Mouse (Mus musculus) forebrain, postnatal 0 days (tissue): ENCODE data around the gene Tmprss6. TPM values are rescaled to one million over a fixed set of nuclear protein-coding genes. Genes with fewer than 3 reads are reported as not detected.

Experiments used
- ATAC-seq: fragments of 200-750 bp; cut with Nextera tagmentation; 2 replicates; pipeline ENCODE4 v1.8.0; 2017; ENCODE audit warnings: mild to moderate bottlenecking, moderate library complexity
- DNase-seq: peaks from one replicate; pipeline ENCODE4 v3.0.0-alpha.2; 2015
- H3K27ac ChIP-seq: fragments of 300-500 bp; sonication (generic); 2 replicates; pipeline ENCODE4 v1.5.1; 2014; ENCODE audit warnings: low read depth, mild to moderate bottlenecking, antibody characterized with exemption, low read length, moderate library complexity, mixed read lengths
- H3K27me3 ChIP-seq: fragments of 300-500 bp; sonication (generic); 2 replicates; pipeline ENCODE4 v1.6.1; 2014; ENCODE audit warnings: mild to moderate bottlenecking, low read length, mixed read lengths; ENCODE audit not compliant: insufficient read depth
- H3K36me3 ChIP-seq: fragments of 300-500 bp; sonication (generic); 2 replicates; pipeline ENCODE4 v1.6.1; 2014; ENCODE audit warnings: mild to moderate bottlenecking, moderate library complexity; ENCODE audit not compliant: insufficient read depth
- H3K4me1 ChIP-seq: fragments of 300-500 bp; sonication (generic); 2 replicates; pipeline ENCODE4 v1.6.1; 2014; ENCODE audit warnings: antibody characterized with exemption; ENCODE audit not compliant: insufficient read depth
- H3K4me2 ChIP-seq: fragments of 300-500 bp; sonication (generic); 2 replicates; pipeline ENCODE4 v1.6.1; 2014; ENCODE audit warnings: low read depth, mild to moderate bottlenecking, moderate library complexity
- H3K4me3 ChIP-seq: fragments of 300-500 bp; sonication (generic); 2 replicates; pipeline ENCODE4 v1.5.1; 2014; ENCODE audit warnings: low read depth, low read length, mixed read lengths
- H3K9ac ChIP-seq: fragments of 300-500 bp; sonication (generic); 2 replicates; pipeline ENCODE4 v1.6.1; 2014; ENCODE audit warnings: mild to moderate bottlenecking
- H3K9me3 ChIP-seq: fragments of 300-500 bp; sonication (generic); 2 replicates; pipeline ENCODE4 v1.6.1; 2016; ENCODE audit warnings: low read length
- CTCF ChIP-seq: sonication (generic); IDR thresholded peaks from 2 replicates; pipeline ENCODE4 v1.5.1; 2016; ENCODE audit warnings: antibody characterized with exemption, control low read depth, low read depth
- WGBS: fragments of 180-500 bp; shearing (Covaris S2); extraction: QIAGEN DNeasy Blood & Tissue Kit; methylation state at CpG from one replicate; pipeline ENCODE4 v1.1.7; 2014; 5-methylcytosine and 5-hydroxymethylcytosine counted together
- polyA plus RNA-seq: library from polyadenylated mRNA; unstranded; fragments of >200 nt; fragmentation: Nextera tagmentation; extraction: Ambion mirVana; gene quantifications from 2 replicates; pipeline ENCODE4 v1.2.1, GENCODE M21; 2015
- total RNA-seq: library from RNA; depleted of rRNA; stranded (reverse); fragments of >200 nt; gene quantifications from 2 replicates; pipeline ENCODE4 v1.2.3, GENCODE M21; 2014

Tmprss6 gene
- total and polyA plus RNA-seq, 2 experiments from 2014 or later: 0.07 to 0.19 TPM

DNA sequence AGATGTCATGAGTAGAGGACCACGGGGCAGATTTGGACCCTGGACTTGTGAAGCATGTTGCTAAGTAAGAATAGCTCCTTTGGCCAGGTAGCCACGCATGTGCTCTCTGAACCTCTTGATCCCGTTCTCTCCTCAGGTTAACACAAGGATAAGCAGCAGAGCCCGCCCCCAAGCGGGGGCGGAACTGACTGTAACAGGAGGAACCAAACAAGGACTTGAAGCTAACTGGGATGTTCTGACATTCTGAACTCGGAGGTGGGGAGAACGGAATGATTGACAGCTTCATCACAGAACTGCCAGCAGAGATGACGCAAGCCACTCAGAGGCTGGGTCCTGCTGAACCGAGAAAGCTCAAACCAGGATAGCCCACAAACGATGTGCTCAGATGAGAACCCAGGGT, 43.9 kb downstream of the Tmprss6 start:
- 29% methylated on average over 11 of the region's 11 CpGs for WGBS
- no peak for TF ChIP-seq CTCF
- no peak for ATAC-seq
- Histone ChIP-seq H3K4me3 (no peak overlapping the region), H3K4me1 (peaks cover 5% of the 10 kb centered on the region), H3K9ac (no peak overlapping the region), H3K27ac (no peak overlapping the region), H3K4me2 (no peak overlapping the region), H3K9me3 (no peaks in the 10 kb centered on the region), H3K36me3 (no peaks in the 10 kb centered on the region), H3K27me3 (0 out of 2 replicates have a peak, but pooled peaks cover 6% of the 10 kb centered on the region)
- no peak for DNase-seq

DNA sequence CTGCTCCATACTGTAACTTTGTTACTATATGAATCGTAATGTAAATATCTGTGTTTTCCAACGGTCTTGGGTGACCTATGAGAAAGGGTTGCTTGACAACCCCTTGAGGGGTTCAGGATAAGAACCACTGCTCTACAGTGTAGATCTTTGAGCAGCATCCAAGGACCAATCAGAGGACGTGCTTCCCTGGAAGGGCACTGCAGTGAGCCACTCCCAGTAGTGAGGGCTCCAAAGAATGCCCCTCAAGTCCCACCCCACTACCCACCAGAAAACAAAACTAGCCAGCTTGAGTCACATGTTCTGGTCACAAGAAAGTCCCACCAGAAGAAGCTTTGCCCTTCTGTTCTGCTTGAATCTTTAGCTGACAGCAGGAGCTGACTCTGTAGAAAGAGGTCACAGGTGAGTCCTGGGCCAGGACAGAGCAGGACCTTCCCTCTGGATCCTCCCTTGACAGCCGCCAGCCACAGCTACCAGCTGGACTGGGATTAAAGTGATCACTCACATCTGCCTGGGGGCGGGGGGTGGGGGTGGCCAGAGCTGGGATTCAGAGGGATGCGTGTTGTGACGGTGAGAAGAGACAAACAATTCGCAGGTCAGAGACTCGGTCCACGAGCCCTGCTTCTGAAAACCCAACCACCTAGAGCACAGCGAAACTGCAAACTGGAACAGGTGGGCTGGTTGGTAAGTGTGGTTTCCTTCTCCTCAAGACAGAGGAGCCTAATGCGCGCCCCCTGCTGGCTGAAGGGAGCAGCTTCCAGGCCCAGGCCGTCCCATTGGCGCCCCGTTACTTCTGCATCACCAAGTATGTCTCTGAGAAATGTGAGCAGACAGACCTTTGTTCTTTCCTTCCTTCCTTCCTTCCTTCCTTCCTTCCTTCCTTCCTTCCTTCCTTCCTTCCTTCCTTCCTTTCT, 46.1 kb downstream of the Tmprss6 start:
- peak; percentile 90 for ATAC-seq
- 0 out of 2 replicates have a peak, but pooled peaks cover 6% of the 10 kb centered on the region for H3K27me3 ChIP-seq
- no peaks in the 10 kb centered on the region for H3K9me3 ChIP-seq
- no peak overlapping the region for H3K27ac ChIP-seq
- WGBS: 18% methylated on average over 16 of the region's 16 CpGs
- no peak overlapping the region for H3K4me3 ChIP-seq
- DNase-seq: peak; percentile 92
- no peaks in the 10 kb centered on the region for H3K36me3 ChIP-seq
- peak; percentile 93 for TF ChIP-seq CTCF
- no peaks in the 10 kb centered on the region for H3K4me1 ChIP-seq
- H3K4me2 ChIP-seq: peak overlapping the region; percentile 6; the same call in 1 of the 2 replicates
- H3K9ac ChIP-seq: no peak overlapping the region

DNA sequence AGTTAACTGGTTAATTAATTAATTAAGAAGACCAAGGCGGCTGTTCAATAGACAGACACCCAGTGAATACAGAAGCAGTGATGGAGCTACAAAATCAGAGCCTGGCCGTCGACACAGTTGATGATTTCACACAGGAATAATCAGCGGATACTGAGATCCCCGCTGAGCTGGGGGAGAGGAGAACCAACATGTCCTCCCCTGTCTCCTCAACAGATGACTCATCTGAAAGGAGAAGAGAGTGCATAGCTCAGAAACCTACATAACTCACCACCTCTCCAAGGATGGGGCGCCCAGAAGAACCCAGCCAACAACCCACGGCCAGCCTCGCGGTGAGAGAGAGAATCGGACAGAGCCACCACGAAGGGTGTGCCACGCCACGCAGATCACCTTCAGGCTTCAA, 48.0 kb downstream of the Tmprss6 start:
- Histone ChIP-seq H3K27me3 (0 out of 2 replicates have a peak, but pooled peaks cover 6% of the 10 kb centered on the region), H3K9ac (no peak overlapping the region), H3K4me3 (no peak overlapping the region), H3K9me3 (no peaks in the 10 kb centered on the region), H3K4me2 (no peak overlapping the region), H3K36me3 (no peaks in the 10 kb centered on the region), H3K27ac (no peak overlapping the region), H3K4me1 (no peaks in the 10 kb centered on the region)
- TF ChIP-seq CTCF: no peak
- no peak for ATAC-seq
- DNase-seq: no peak
- 79% methylated on average over 13 of the region's 13 CpGs for WGBS

DNA sequence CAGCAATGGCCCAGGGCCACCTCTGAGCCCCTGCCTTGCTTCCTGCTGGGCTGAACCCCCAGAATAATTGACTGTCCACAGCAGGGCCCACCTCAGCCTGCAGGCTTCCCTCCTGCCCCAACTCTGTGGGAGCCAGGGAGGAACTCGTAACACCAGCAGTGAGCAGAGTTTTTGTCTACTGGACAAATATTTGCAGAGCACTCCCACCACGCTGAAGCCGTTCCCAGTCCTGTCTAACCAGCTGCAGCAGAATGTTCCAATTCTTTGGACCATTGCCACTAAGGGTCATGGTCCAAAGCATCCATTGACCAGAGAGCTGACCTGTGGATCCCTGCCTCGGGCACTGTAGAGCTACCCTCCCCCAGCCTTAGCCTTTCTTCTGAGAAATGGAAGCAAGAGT, 51.5 kb downstream of the Tmprss6 start:
- WGBS: 13% methylated on average over 4 of the region's 4 CpGs
- Histone ChIP-seq H3K9me3 (no peaks in the 10 kb centered on the region), H3K27ac (no peak overlapping the region), H3K9ac (no peak overlapping the region), H3K27me3 (0 out of 2 replicates have a peak, but pooled peaks cover 6% of the 10 kb centered on the region), H3K4me2 (no peak overlapping the region), H3K36me3 (peaks cover 6% of the 10 kb centered on the region; the same call in 1 of the 2 replicates), H3K4me3 (no peak overlapping the region), H3K4me1 (no peaks in the 10 kb centered on the region)
- DNase-seq: no peak
- TF ChIP-seq CTCF: no peak
- ATAC-seq: no peak

DNA sequence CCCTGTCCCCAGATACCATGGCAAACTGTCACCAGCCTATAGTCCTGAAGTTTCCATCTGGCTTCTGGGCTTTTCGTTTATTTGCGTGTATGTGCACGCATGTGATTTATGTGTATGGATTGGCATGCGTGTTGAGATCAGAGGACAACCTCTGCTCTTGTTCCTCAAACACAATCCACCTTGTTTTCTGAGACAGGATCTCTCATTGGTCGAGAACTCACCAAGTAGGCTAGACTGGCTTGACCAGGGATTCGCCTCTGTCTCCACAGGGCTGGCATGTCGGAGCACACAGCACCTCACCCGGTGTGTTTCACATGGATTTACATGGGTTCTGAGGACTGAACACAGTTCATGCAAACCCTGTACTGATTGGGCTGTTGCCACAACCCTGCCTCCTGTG, 54.3 kb downstream of the Tmprss6 start:
- no peak for DNase-seq
- 91% methylated on average over 8 of the region's 8 CpGs for WGBS
- no peak overlapping the region for H3K4me3 ChIP-seq

DNA sequence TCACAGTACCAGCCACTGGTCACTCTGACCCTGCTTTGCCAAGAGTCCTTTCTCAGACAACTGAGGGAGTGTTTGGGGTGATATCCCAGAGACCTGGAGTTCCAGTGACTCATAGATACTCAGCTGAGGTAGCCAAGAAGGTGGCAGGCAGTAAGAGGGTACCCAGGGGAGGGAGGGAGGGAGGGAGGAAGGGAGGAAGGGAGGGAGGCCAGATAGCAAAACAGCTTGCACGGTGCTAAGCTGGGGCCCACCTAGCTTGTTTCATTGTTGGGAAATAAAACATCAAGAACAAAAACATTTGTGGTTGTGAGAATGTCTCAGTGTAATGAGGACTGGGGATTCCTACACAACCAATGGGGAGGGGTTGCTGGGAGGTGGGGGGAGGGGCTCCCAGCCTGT, 54.7 kb downstream of the Tmprss6 start:
- ATAC-seq (no peak), DNase-seq (no peak)
- TF ChIP-seq CTCF: no peak
- Histone ChIP-seq H3K27me3 (peaks cover 6% of the 10 kb centered on the region; the same call in 1 of the 2 replicates), H3K9ac (no peak overlapping the region), H3K27ac (no peak overlapping the region), H3K4me3 (no peak overlapping the region), H3K36me3 (peaks cover 13% of the 10 kb centered on the region; the same call in 1 of the 2 replicates), H3K4me2 (no peak overlapping the region), H3K9me3 (no peaks in the 10 kb centered on the region), H3K4me1 (no peaks in the 10 kb centered on the region)
- 50% methylated on average over 1 of the region's 1 CpGs for WGBS

More for the DNA sequence above, 54.3 kb downstream of the Tmprss6 start:
- no peak overlapping the region for H3K4me2 ChIP-seq
- no peak for ATAC-seq
- H3K4me1 ChIP-seq: no peaks in the 10 kb centered on the region
- H3K9ac ChIP-seq: no peak overlapping the region
- no peaks in the 10 kb centered on the region for H3K9me3 ChIP-seq
- peaks cover 2% of the 10 kb centered on the region; the same call in 1 of the 2 replicates for H3K27me3 ChIP-seq
- TF ChIP-seq CTCF: no peak
- peaks cover 13% of the 10 kb centered on the region; the same call in 1 of the 2 replicates for H3K36me3 ChIP-seq
- H3K27ac ChIP-seq: no peak overlapping the region
